Mouse (Mus musculus): ENCODE measurements at regions not wholly inside any gene's neighbourhood (a gene's known extent, or its start where the extent isn't known, plus 50 kb on each side); places are given as distances from the start of the nearest gene placed in this dataset.

DNA sequence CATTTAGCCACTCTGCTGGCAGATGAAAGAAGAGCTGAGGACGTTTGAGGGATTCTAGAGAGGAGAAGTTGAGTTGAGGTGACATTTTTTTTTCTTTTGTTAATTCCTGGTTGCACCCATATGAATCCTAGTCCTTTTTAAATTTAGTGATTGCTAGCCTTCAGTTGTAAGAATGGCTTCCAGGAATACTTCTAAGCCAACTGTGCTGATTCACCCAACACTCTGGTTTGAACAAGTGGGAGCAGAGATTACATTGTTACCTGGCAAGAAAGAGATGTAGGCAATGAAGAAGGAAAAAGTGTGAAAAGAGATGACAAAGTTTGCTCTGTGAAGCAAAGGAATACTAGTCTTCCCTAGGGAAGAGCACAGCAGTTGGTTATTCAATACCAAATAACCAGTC lies 261.1 kb upstream of the Kcnq5 start:
- H3K9me3 ChIP-seq (ENCODE audit: control insufficient read depth, low read length), result no peaks in the 10 kb centered on the region
- H3K27me3 ChIP-seq (replicated peaks; ENCODE audit: control insufficient read depth, insufficient read depth, low read length), result no peaks in the 10 kb centered on the region
- WGBS, result 52% methylated on average over 1 of the region's 1 CpGs
- no peaks in the 10 kb centered on the region for H3K4me1 ChIP-seq (ENCODE audit: control insufficient read depth, insufficient read depth, low read length)
- no peak overlapping the region for H3K4me2 ChIP-seq (ENCODE audit: low read depth, low read length)
- no peak for DNase-seq (ENCODE audit: low spot score)
- H3K9ac ChIP-seq (ENCODE audit: low read depth, low read length), result no peak overlapping the region
- no peaks in the 10 kb centered on the region for H3K36me3 ChIP-seq (ENCODE audit: control insufficient read depth, insufficient read depth, low read length)
- H3K27ac ChIP-seq (replicated peaks; ENCODE audit: low read depth, low read length), result no peak overlapping the region
- no peak for ATAC-seq (ENCODE audit: low read depth)
- no peak overlapping the region for H3K4me3 ChIP-seq (ENCODE audit: low read depth, low read length)

- ATAC-seq (ENCODE audit: low read depth), result no peak
- no peak overlapping the region for H3K4me3 ChIP-seq (ENCODE audit: low read depth, low read length)
- no peak overlapping the region for H3K4me2 ChIP-seq (ENCODE audit: low read depth, low read length)
- WGBS, result 92% methylated on average over 5 of the region's 5 CpGs
- no peaks in the 10 kb centered on the region for H3K9me3 ChIP-seq (ENCODE audit: control insufficient read depth, low read length)
- no peak for DNase-seq (ENCODE audit: low spot score)
- no peak overlapping the region for H3K27ac ChIP-seq (replicated peaks; ENCODE audit: low read depth, low read length)
- H3K27me3 ChIP-seq (replicated peaks; ENCODE audit: control insufficient read depth, insufficient read depth, low read length), result no peaks in the 10 kb centered on the region
- H3K36me3 ChIP-seq (ENCODE audit: control insufficient read depth, insufficient read depth, low read length), result no peaks in the 10 kb centered on the region
- H3K4me1 ChIP-seq (ENCODE audit: control insufficient read depth, insufficient read depth, low read length), result no peaks in the 10 kb centered on the region
- H3K9ac ChIP-seq (ENCODE audit: low read depth, low read length), result no peak overlapping the region
Observed at GRCm38 (mm10) chr1:22211795-22212194, 250.1 kb upstream of the Kcnq5 start.

GRCm38 (mm10) chr1:22211232-22211631 lies 249.5 kb upstream of the Kcnq5 start:
- H3K9ac ChIP-seq (ENCODE audit: low read depth, low read length), result no peak overlapping the region
- no peaks in the 10 kb centered on the region for H3K9me3 ChIP-seq (ENCODE audit: control insufficient read depth, low read length)
- DNase-seq (ENCODE audit: low spot score), result no peak
- WGBS, result 91% methylated on average over 4 of the region's 4 CpGs
- no peak overlapping the region for H3K4me2 ChIP-seq (ENCODE audit: low read depth, low read length)
- no peaks in the 10 kb centered on the region for H3K36me3 ChIP-seq (ENCODE audit: control insufficient read depth, insufficient read depth, low read length)
- no peaks in the 10 kb centered on the region for H3K4me1 ChIP-seq (ENCODE audit: control insufficient read depth, insufficient read depth, low read length)
- no peak for ATAC-seq (ENCODE audit: low read depth)
- H3K27ac ChIP-seq (replicated peaks; ENCODE audit: low read depth, low read length), result no peak overlapping the region
- no peaks in the 10 kb centered on the region for H3K27me3 ChIP-seq (replicated peaks; ENCODE audit: control insufficient read depth, insufficient read depth, low read length)
- no peak overlapping the region for H3K4me3 ChIP-seq (ENCODE audit: low read depth, low read length)

- no peak for ATAC-seq (ENCODE audit: low read depth)
- WGBS, result 79% methylated on average over 6 of the region's 6 CpGs
- Histone ChIP-seq H3K4me3 (ENCODE audit: low read depth, low read length) (no peak overlapping the region), H3K9ac (ENCODE audit: low read depth, low read length) (no peak overlapping the region), H3K9me3 (ENCODE audit: control insufficient read depth, low read length) (no peaks in the 10 kb centered on the region), H3K27ac (replicated peaks; ENCODE audit: low read depth, low read length) (no peak overlapping the region), H3K36me3 (ENCODE audit: control insufficient read depth, insufficient read depth, low read length) (no peaks in the 10 kb centered on the region), H3K4me2 (ENCODE audit: low read depth, low read length) (no peak overlapping the region), H3K27me3 (replicated peaks; ENCODE audit: control insufficient read depth, insufficient read depth, low read length) (no peaks in the 10 kb centered on the region), H3K4me1 (ENCODE audit: control insufficient read depth, insufficient read depth, low read length) (no peaks in the 10 kb centered on the region)
- no peak for DNase-seq (ENCODE audit: low spot score)
Observed at GRCm38 (mm10) chr1:22210621-22211020, 248.9 kb upstream of the Kcnq5 start.

- H3K4me1 ChIP-seq (ENCODE audit: control insufficient read depth, insufficient read depth, low read length), result no peaks in the 10 kb centered on the region
- no peak overlapping the region for H3K9ac ChIP-seq (ENCODE audit: low read depth, low read length)
- DNase-seq (ENCODE audit: low spot score) (no peak), ATAC-seq (ENCODE audit: low read depth) (no peak)
- H3K4me3 ChIP-seq (ENCODE audit: low read depth, low read length), result no peak overlapping the region
- no peaks in the 10 kb centered on the region for H3K27me3 ChIP-seq (replicated peaks; ENCODE audit: control insufficient read depth, insufficient read depth, low read length)
- no peaks in the 10 kb centered on the region for H3K9me3 ChIP-seq (ENCODE audit: control insufficient read depth, low read length)
- no peak overlapping the region for H3K4me2 ChIP-seq (ENCODE audit: low read depth, low read length)
- WGBS, result 88% methylated on average over 2 of the region's 2 CpGs
- H3K27ac ChIP-seq (replicated peaks; ENCODE audit: low read depth, low read length), result no peak overlapping the region
- no peaks in the 10 kb centered on the region for H3K36me3 ChIP-seq (ENCODE audit: control insufficient read depth, insufficient read depth, low read length)
Observed at GRCm38 (mm10) chr1:22208287-22208686, 246.5 kb upstream of the Kcnq5 start.

- H3K4me3 ChIP-seq (ENCODE audit: low read depth, low read length), result no peak overlapping the region
- no peaks in the 10 kb centered on the region for H3K9me3 ChIP-seq (ENCODE audit: control insufficient read depth, low read length)
- WGBS, result 56% methylated on average over 5 of the region's 5 CpGs
- no peak overlapping the region for H3K9ac ChIP-seq (ENCODE audit: low read depth, low read length)
- H3K27ac ChIP-seq (replicated peaks; ENCODE audit: low read depth, low read length), result no peak overlapping the region
- no peak overlapping the region for H3K4me2 ChIP-seq (ENCODE audit: low read depth, low read length)
- no peaks in the 10 kb centered on the region for H3K36me3 ChIP-seq (ENCODE audit: control insufficient read depth, insufficient read depth, low read length)
- no peaks in the 10 kb centered on the region for H3K4me1 ChIP-seq (ENCODE audit: control insufficient read depth, insufficient read depth, low read length)
- peak; percentile 45 for DNase-seq (ENCODE audit: low spot score)
- ATAC-seq (ENCODE audit: low read depth), result peak; percentile 44; the same call in 1 of the 2 replicates
- H3K27me3 ChIP-seq (replicated peaks; ENCODE audit: control insufficient read depth, insufficient read depth, low read length), result no peaks in the 10 kb centered on the region
Observed at GRCm38 (mm10) chr1:22206935-22207334, 245.2 kb upstream of the Kcnq5 start.

GRCm38 (mm10) chr1:22167621-22168181 lies 206.0 kb upstream of the Kcnq5 start:
- DNase-seq (ENCODE audit: low spot score), result peak; percentile 48
- Histone ChIP-seq H3K27ac (replicated peaks; ENCODE audit: low read depth, low read length) (no peak overlapping the region), H3K4me2 (ENCODE audit: low read depth, low read length) (no peak overlapping the region), H3K27me3 (replicated peaks; ENCODE audit: control insufficient read depth, insufficient read depth, low read length) (no peaks in the 10 kb centered on the region), H3K36me3 (ENCODE audit: control insufficient read depth, insufficient read depth, low read length) (no peaks in the 10 kb centered on the region), H3K9me3 (ENCODE audit: control insufficient read depth, low read length) (no peaks in the 10 kb centered on the region), H3K4me1 (ENCODE audit: control insufficient read depth, insufficient read depth, low read length) (no peaks in the 10 kb centered on the region), H3K9ac (ENCODE audit: low read depth, low read length) (no peak overlapping the region), H3K4me3 (ENCODE audit: low read depth, low read length) (no peak overlapping the region)
- 67% methylated on average over 4 of the region's 4 CpGs for WGBS
- ATAC-seq (ENCODE audit: low read depth), result no peak

DNA sequence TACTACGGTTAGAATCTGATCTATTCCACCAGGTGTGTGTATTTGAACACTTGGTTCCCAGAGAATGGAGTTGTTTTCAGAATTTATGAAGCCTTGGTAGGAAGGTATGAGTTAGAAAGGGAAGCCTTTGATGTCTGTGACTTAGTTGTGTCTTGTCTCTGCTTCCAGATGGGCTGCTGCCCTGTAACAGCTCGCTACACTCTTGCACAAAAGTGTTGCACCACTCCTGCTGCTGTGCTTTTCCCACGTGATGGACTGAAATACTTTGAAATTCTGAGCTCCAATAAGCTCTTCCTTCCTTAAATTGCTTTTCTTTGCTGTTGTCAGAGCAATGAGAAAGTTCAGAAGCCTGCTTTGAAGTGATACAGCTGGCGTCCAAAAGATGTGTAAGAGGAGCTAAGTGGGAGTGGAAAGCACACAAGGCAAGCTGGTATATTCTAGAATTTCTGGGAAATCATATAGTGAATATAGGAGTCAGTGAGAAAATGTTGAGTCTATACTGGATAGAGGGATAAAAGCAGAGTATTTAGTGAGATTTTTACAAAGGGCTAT lies 174.9 kb upstream of the Kcnq5 start:
- H3K27ac ChIP-seq (replicated peaks; ENCODE audit: low read depth, low read length), result no peak overlapping the region
- ATAC-seq (ENCODE audit: low read depth) (no peak), DNase-seq (ENCODE audit: low spot score) (no peak)
- H3K36me3 ChIP-seq (ENCODE audit: control insufficient read depth, insufficient read depth, low read length), result no peaks in the 10 kb centered on the region
- no peaks in the 10 kb centered on the region for H3K9me3 ChIP-seq (ENCODE audit: control insufficient read depth, low read length)
- H3K27me3 ChIP-seq (replicated peaks; ENCODE audit: control insufficient read depth, insufficient read depth, low read length), result no peaks in the 10 kb centered on the region
- H3K4me2 ChIP-seq (ENCODE audit: low read depth, low read length), result no peak overlapping the region
- H3K4me3 ChIP-seq (ENCODE audit: low read depth, low read length), result no peak overlapping the region
- H3K4me1 ChIP-seq (ENCODE audit: control insufficient read depth, insufficient read depth, low read length), result no peaks in the 10 kb centered on the region
- WGBS, result 52% methylated on average over 4 of the region's 4 CpGs
- no peak overlapping the region for H3K9ac ChIP-seq (ENCODE audit: low read depth, low read length)

- Histone ChIP-seq H3K27me3 (replicated peaks; ENCODE audit: control insufficient read depth, insufficient read depth, low read length) (no peaks in the 10 kb centered on the region), H3K9ac (ENCODE audit: low read depth, low read length) (no peak overlapping the region), H3K4me3 (ENCODE audit: low read depth, low read length) (no peak overlapping the region), H3K27ac (replicated peaks; ENCODE audit: low read depth, low read length) (no peak overlapping the region), H3K4me2 (ENCODE audit: low read depth, low read length) (no peak overlapping the region), H3K36me3 (ENCODE audit: control insufficient read depth, insufficient read depth, low read length) (no peaks in the 10 kb centered on the region), H3K9me3 (ENCODE audit: control insufficient read depth, low read length) (no peaks in the 10 kb centered on the region), H3K4me1 (ENCODE audit: control insufficient read depth, insufficient read depth, low read length) (peaks cover 6% of the 10 kb centered on the region; the same call in 1 of the 2 replicates)
- ATAC-seq (ENCODE audit: low read depth) (peak; percentile 71; the same call in 1 of the 2 replicates), DNase-seq (ENCODE audit: low spot score) (peak; percentile 60)
- WGBS, result 26% methylated on average over 4 of the region's 4 CpGs
Observed at GRCm38 (mm10) chr1:22118266-22118772, 156.6 kb upstream of the Kcnq5 start.
